8 mouse cellular contexts compared by ENCODE assay signal in the genomic region with DNA sequence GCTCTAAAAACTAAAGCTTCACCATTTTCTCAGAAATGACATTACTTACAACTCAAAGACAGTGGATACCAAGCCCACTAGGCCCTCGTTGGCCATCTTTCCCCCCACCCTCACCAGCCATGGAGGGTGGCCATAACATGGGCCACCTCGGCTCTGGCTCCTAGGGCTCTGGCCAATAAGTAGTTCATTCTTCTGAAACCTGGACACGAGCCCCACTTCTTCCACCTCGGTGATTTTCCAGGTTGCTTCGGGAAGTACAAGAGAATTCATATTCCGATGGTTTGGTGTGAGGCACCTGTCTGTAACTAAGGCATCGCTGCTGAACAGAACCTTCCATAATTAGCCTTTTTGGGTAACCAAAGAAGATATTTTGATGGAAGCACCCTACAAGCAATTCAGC.
DNase-seq lines count a peak whose midpoint lies in the region; ATAC-seq and TF ChIP-seq lines count a peak whose summit lies in the region.

No protein-coding gene starts in this region.

- peak overlapping the region; percentile 94 for H3K4me3 ChIP-seq in lung, adult 2 months (replicated peaks; ENCODE audit: extremely low read depth, low read depth, low read length)
- H3K4me3 ChIP-seq in forebrain, postnatal 0 days (ENCODE audit: low read depth, low read length): peak overlapping the region; percentile 57
- H3K4me3 ChIP-seq in liver, embryonic 16.5 days (ENCODE audit: low read depth, low read length): peak overlapping the region; percentile 84

- H3K4me1 ChIP-seq in lung, adult 2 months (ENCODE audit: control insufficient read depth, insufficient read depth, low read length): peaks cover 3% of the 10 kb centered on the region
- H3K4me1 ChIP-seq in forebrain, postnatal 0 days (ENCODE audit: insufficient read depth): peaks cover 11% of the 10 kb centered on the region; the same call in 1 of the 2 replicates
- peaks cover 5% of the 10 kb centered on the region for H3K4me1 ChIP-seq in liver, embryonic 16.5 days (ENCODE audit: control insufficient read depth, low read depth, low read length)

- WGBS in lung, adult 2 months: 48% methylated on average over 7 of the region's 7 CpGs
- WGBS in forebrain, postnatal 0 days: 47% methylated on average over 7 of the region's 7 CpGs
- 53% methylated on average over 7 of the region's 7 CpGs for WGBS in liver, embryonic 16.5 days (ENCODE audit: insufficient replicate concordance)

- H3K27ac ChIP-seq in forebrain, postnatal 0 days (ENCODE audit: low read depth, low read length): peak overlapping the region; percentile 99
- H3K27ac ChIP-seq in liver, embryonic 16.5 days (ENCODE audit: low read length): peak overlapping the region; percentile 93

- 0 out of 2 replicates have a peak, but pooled peaks have one; percentile 2 for ATAC-seq in cerebellum, adult (ENCODE audit: insufficient number of reproducible peaks, low FRiP score, low TSS enrichment)
- no peak for ATAC-seq in forebrain, postnatal 0 days
- no peak for ATAC-seq in liver, embryonic 16.5 days (ENCODE audit: low read depth)

- H3K27me3 ChIP-seq in forebrain, postnatal 0 days (ENCODE audit: insufficient read depth, low read length): no peaks in the 10 kb centered on the region
- no peaks in the 10 kb centered on the region for H3K27me3 ChIP-seq in liver, embryonic 16.5 days (ENCODE audit: control insufficient read depth, insufficient read depth, low read depth, low read length)

- no peaks in the 10 kb centered on the region for H3K9me3 ChIP-seq in forebrain, postnatal 0 days (ENCODE audit: low read length)
- H3K9me3 ChIP-seq in liver, embryonic 16.5 days (replicated peaks; ENCODE audit: control insufficient read depth, low read length): no peaks in the 10 kb centered on the region

- peak overlapping the region; percentile 74 for H3K4me2 ChIP-seq in forebrain, postnatal 0 days (ENCODE audit: low read depth)
- H3K4me2 ChIP-seq in liver, embryonic 16.5 days (ENCODE audit: low read depth, low read length): peak overlapping the region; percentile 84

- no peak for DNase-seq in lung, adult 2 months
- DNase-seq in lung, postnatal 25 days (ENCODE audit: low spot score): no peak
- DNase-seq in forebrain, postnatal 0 days: no peak
- no peak for DNase-seq in adrenal gland, adult 8-10 months
- no peak for DNase-seq in left cerebral cortex, postnatal 10 days (ENCODE audit: extremely low spot score in 1 of 2, low spot score in 2 of 2)
- no peak for DNase-seq in layer of hippocampus, adult 18-20 months (ENCODE audit: low spot score in 2 of 2)

- peak overlapping the region; percentile 87 for H3K9ac ChIP-seq in forebrain, postnatal 0 days
- H3K9ac ChIP-seq in liver, embryonic 16.5 days (ENCODE audit: low read depth, low read length): peak overlapping the region; percentile 79

- TF ChIP-seq POLR2A in lung, adult 2 months (IDR thresholded peaks at IDR 0.05; ENCODE audit: borderline replicate concordance, extremely low read depth, low read depth, low read length): no peak

- H3K36me3 ChIP-seq in forebrain, postnatal 0 days (ENCODE audit: insufficient read depth): no peaks in the 10 kb centered on the region
- no peaks in the 10 kb centered on the region for H3K36me3 ChIP-seq in liver, embryonic 16.5 days (ENCODE audit: control insufficient read depth, insufficient read depth)

- TF ChIP-seq CTCF in lung, adult 2 months (IDR thresholded peaks at IDR 0.05; ENCODE audit: insufficient read depth, low read length): no peak
- TF ChIP-seq CTCF in forebrain, postnatal 0 days (IDR thresholded peaks at IDR 0.05; ENCODE audit: low read depth): no peak

- intact Hi-C loops in left cerebral cortex, postnatal 10 days (cut with DNase I): loop anchor here (2.0 to 5.0 kb wide), 3 partner anchors 58 to 125 kb away; no protein-coding TSS in a partner anchor
